Mouse (Mus musculus): ENCODE measurements around the gene Tmem245. TPM values are rescaled to one million over a fixed set of nuclear protein-coding genes. Genes with fewer than 3 reads are reported as not detected.
"Not testable (repeated sequence)": the region's sequence is repeated elsewhere in the genome, so short reads cannot be mapped to it uniquely, and the experiment has no call there.

The Tmem245 gene
- total and polyA plus RNA-seq, 3 experiments, result 7.3 to 15.0 (median 7.7) TPM

DNA sequence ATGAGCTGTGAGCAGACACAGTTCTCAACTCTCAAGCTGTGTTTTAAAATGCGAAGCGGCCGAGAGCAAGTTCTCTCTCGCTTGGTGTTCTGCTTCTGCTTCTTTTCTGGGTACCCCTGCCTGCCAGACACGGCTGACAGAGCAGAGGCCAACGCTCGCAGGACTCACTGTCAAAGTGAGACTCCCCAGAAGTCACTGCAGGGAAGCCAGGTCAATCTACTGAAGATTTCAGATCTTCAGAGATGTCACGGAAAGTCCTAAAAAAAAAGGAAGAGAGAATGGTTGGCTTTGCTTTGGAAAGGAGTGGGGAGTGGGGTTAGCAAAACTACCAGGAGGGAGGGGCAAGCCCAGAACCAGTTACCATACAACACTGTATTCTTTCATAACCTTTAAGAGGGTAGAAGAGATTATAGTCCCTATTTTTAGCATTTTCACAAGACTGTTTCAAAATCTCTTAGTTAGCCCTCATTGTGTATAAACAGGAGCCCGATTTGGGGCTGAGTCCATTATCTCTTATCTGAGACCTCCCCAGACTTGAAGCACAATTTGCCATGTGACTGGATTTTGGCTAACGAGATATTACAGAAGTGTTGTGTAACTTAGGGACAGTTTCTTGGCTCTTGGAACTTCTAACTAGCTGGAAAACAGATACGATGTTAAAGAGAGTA is 67.1 kb downstream of the Tmem245 start:
- Histone ChIP-seq H3K9ac (ENCODE audit: control insufficient read depth, low read depth, low read length, poor library complexity, severe bottlenecking) (no peak overlapping the region), H3K27ac (ENCODE audit: control insufficient read depth, low read depth, low read length) (no peak overlapping the region), H3K4me3 (ENCODE audit: control insufficient read depth in 1 of 2, insufficient read depth in 1 of 2, low read depth in 2 of 2, low read length in 2 of 2) (no peak overlapping the region), H3K36me3 (ENCODE audit: control insufficient read depth in 1 of 2, insufficient read depth in 2 of 2, low read length in 2 of 2) (peaks cover 0 to 1% of the 10 kb centered on the region in 2 experiments; a peak in 2 of 4 replicates), H3K4me1 (ENCODE audit: control insufficient read depth in 1 of 2, insufficient read depth in 2 of 2, low read length in 2 of 2) (no peaks in the 10 kb centered on the region), H3K9me3 (replicated peaks; ENCODE audit: insufficient read depth, low read length) (no peaks in the 10 kb centered on the region), H3K27me3 (ENCODE audit: control insufficient read depth in 1 of 2, insufficient read depth in 2 of 2, low read length in 2 of 2) (no peaks in the 10 kb centered on the region), H3K79me2 (ENCODE audit: control insufficient read depth, insufficient read depth, low read length, poor library complexity) (no peaks in the 10 kb centered on the region)
- peak; percentile 45; the same call in 1 of the 2 replicates for TF ChIP-seq USF1 (IDR thresholded peaks at IDR 0.05; ENCODE audit: low read depth, low read length)
- no peak for TF ChIP-seq UBTF (IDR thresholded peaks at IDR 0.05; ENCODE audit: borderline replicate concordance, insufficient read depth, low read depth, low read length)
- no peak for DNase-seq (ENCODE audit: low read depth, low spot score)

DNA sequence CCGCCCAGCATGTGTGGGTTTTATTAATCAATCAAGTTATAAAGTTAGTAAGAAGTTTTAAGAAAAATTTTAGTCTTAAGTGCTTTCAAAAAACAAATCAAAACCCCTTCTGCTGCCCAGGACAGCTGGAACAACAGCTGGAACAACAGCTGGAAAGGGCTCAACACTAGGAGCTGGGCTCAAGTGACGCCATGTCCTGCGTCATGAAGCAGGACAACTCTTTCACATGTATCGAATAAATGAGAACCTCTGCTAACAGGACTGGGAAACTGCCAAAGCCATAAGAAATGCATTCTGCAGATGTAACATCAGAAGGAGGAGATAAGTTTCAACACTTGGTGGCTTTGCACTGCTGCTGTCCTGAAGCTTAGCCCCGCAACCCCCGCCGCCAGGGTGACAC is 68.3 kb downstream of the Tmem245 start:
- H3K36me3 ChIP-seq (ENCODE audit: control insufficient read depth in 1 of 2, insufficient read depth in 2 of 2, low read length in 2 of 2), result peaks cover 0 to 1% of the 10 kb centered on the region in 2 experiments; a peak in 2 of 4 replicates
- H3K27me3 ChIP-seq (ENCODE audit: control insufficient read depth in 1 of 2, insufficient read depth in 2 of 2, low read length in 2 of 2), result no peaks in the 10 kb centered on the region
- no peak overlapping the region for H3K4me3 ChIP-seq (ENCODE audit: control insufficient read depth in 1 of 2, insufficient read depth in 1 of 2, low read depth in 2 of 2, low read length in 2 of 2)
- no peak overlapping the region for H3K9ac ChIP-seq (ENCODE audit: control insufficient read depth, low read depth, low read length, poor library complexity, severe bottlenecking)
- no peak for DNase-seq (ENCODE audit: low read depth, low spot score)
- no peak overlapping the region for H3K27ac ChIP-seq (ENCODE audit: control insufficient read depth, low read depth, low read length)
- no peaks in the 10 kb centered on the region for H3K9me3 ChIP-seq (replicated peaks; ENCODE audit: insufficient read depth, low read length)
- no peaks in the 10 kb centered on the region for H3K4me1 ChIP-seq (ENCODE audit: control insufficient read depth in 1 of 2, insufficient read depth in 2 of 2, low read length in 2 of 2)
- TF ChIP-seq KAT2A (conservative IDR thresholded peaks at IDR 0.05; ENCODE audit: low read depth, low read length) (no peak), MYC (IDR thresholded peaks at IDR 0.05; ENCODE audit: low read depth, low read length) (no peak), ZKSCAN1 (IDR thresholded peaks at IDR 0.05; ENCODE audit: low read depth, low read length) (no peak), SMC3 (IDR thresholded peaks at IDR 0.05; ENCODE audit: low read depth, low read length) (no peak), MAFK (IDR thresholded peaks at IDR 0.05; ENCODE audit: borderline replicate concordance, low read depth, low read length) (no peak), ETS1 (IDR thresholded peaks at IDR 0.05; ENCODE audit: low read depth, low read length) (no peak), MAX (IDR thresholded peaks at IDR 0.05; ENCODE audit: low read length) (no peak), ZMIZ1 (IDR thresholded peaks at IDR 0.05; ENCODE audit: low read depth, low read length) (no peak), USF2 (IDR thresholded peaks at IDR 0.05; ENCODE audit: borderline replicate concordance in 1 of 2, insufficient read depth in 1 of 2, low read depth in 1 of 2, low read length in 2 of 2) (no peak), CTCF (IDR thresholded peaks at IDR 0.05 in 2 of 3, conservative IDR thresholded peaks at IDR 0.05 in 1 of 3; ENCODE audit: control insufficient read depth in 1 of 3, insufficient read depth in 1 of 3, low read depth in 2 of 3, low read length in 3 of 3, poor library complexity in 1 of 3, severe bottlenecking in 1 of 3) (no peak), MXI1 (IDR thresholded peaks at IDR 0.05; ENCODE audit: low read depth, low read length) (no peak), E2F4 (IDR thresholded peaks at IDR 0.05; ENCODE audit: borderline replicate concordance, low read depth, low read length) (no peak), POLR2AphosphoS2 (IDR thresholded peaks at IDR 0.05; ENCODE audit: low read length) (no peak), UBTF (IDR thresholded peaks at IDR 0.05; ENCODE audit: borderline replicate concordance, insufficient read depth, low read depth, low read length) (no peak), CHD2 (IDR thresholded peaks at IDR 0.05; ENCODE audit: low read length) (no peak), HCFC1 (IDR thresholded peaks at IDR 0.05; ENCODE audit: low read depth, low read length) (no peak)
- no peaks in the 10 kb centered on the region for H3K79me2 ChIP-seq (ENCODE audit: control insufficient read depth, insufficient read depth, low read length, poor library complexity)

DNA sequence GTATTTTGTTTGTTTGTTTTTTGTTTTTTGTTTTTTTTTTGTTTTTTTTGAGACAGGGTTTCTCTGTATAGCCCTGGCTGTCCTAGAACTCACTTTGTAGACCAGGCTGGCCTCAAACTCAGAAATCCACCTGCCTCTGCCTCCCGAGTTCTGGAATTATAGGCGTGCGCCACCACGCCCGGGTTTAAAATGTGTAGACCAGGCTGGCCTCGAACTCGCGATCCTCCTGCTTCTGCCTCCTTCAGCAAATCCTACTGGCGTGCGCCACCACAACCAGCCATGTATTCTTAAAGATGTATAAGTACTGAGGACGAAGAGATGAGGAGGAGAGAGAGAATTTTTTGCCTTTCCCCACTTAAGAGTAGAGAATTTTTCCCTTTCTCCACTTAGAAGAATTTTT is 76.7 kb downstream of the Tmem245 start:
- not testable (repeated sequence) for H3K9me3 ChIP-seq (replicated peaks; ENCODE audit: insufficient read depth, low read length); H3K9ac ChIP-seq (ENCODE audit: control insufficient read depth, low read depth, low read length, poor library complexity, severe bottlenecking); DNase-seq (ENCODE audit: low read depth, low spot score); H3K4me1 ChIP-seq (ENCODE audit: control insufficient read depth in 1 of 2, insufficient read depth in 2 of 2, low read length in 2 of 2); H3K79me2 ChIP-seq (ENCODE audit: control insufficient read depth, insufficient read depth, low read length, poor library complexity); H3K27me3 ChIP-seq (ENCODE audit: control insufficient read depth in 1 of 2, insufficient read depth in 2 of 2, low read length in 2 of 2); H3K27ac ChIP-seq (ENCODE audit: control insufficient read depth, low read depth, low read length); H3K4me3 ChIP-seq (ENCODE audit: control insufficient read depth in 1 of 2, insufficient read depth in 1 of 2, low read depth in 2 of 2, low read length in 2 of 2); H3K36me3 ChIP-seq (ENCODE audit: control insufficient read depth in 1 of 2, insufficient read depth in 2 of 2, low read length in 2 of 2)
